Mouse (Mus musculus): ENCODE data around the gene Elmod3.

Gene Elmod3

GRCm38 (mm10) chr6:72610261-72610660 lies 12.0 kb upstream of the Elmod3 start:
- DNase-seq: no peak

DNA sequence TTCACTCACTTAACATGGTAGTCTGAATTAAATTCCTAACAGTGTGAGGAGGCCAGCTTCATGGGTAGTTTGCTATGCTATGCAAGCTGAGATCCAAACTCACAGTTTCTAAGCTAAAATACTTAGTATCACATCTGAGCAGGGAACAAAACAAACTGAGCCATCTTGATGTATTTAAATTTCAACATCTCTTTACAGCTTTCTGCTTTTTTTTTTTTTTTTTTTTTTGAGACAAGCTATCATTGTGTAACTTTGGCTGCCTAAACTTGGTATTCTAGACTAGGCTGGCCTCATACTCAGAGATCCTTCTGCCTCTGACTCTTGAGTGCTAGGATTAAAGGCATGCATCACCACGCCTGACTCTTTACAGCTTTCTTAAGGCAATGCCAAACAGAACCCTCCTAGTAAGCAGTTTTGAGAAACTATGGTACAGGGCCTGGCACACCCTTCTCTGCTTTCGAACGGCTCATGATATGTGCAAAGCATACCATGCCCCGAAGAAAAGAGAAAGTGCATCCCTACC lies 10.5 kb upstream of the Elmod3 start:
- DNase-seq: no peak

DNA sequence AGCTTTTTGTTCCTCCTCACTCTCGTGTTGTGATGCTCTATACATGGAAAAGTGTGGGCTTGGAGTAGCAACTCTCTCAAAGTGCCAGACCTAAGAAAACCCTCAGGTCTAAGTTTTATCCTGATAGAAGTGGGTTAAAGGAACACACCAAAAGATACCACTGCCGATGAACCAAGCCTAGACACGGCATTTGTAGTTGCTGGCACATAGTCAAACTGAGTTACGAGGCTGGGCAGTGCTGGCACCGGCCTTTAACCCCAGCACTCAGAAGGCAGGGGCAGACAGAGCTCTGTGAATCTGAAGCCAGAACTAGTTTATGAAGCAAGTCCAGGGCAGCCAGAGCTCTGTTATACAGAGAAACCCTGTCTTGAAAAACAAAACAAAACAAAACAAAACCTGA lies 9.5 kb upstream of the Elmod3 start:
- no peak for DNase-seq

- DNase-seq: no peak
Measured at GRCm38 (mm10) chr6:72607060-72607459, 8.8 kb upstream of the Elmod3 start.

GRCm38 (mm10) chr6:72604066-72604465 lies 5.9 kb upstream of the Elmod3 start:
- no peak for DNase-seq

DNA sequence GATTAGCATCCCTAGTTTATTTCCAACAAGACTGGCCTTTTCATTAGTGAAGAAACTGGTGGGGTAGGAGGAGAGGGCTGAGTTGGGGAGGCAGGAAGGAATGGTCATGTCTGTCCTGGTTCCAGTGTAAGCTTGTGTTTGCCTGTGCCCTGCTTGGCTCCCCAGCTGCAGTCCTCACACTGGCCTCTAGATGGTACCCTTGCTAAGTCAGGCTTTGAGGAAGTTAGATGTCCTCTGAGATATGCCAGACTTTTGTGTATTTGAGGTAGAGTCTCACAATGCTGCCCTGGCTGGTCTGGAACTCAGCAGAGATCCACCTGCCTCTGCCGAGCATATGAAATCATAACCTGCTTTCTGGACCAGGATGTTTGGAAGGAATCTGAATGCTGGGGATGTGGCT lies 3.5 kb upstream of the Elmod3 start:
- peak; percentile 76 to 82 for DNase-seq

- no peak for DNase-seq
Measured at GRCm38 (mm10) chr6:72600771-72601170, 2.6 kb upstream of the Elmod3 start.

- DNase-seq: no peak
Measured at GRCm38 (mm10) chr6:72600216-72600615, 2.0 kb upstream of the Elmod3 start.

DNA sequence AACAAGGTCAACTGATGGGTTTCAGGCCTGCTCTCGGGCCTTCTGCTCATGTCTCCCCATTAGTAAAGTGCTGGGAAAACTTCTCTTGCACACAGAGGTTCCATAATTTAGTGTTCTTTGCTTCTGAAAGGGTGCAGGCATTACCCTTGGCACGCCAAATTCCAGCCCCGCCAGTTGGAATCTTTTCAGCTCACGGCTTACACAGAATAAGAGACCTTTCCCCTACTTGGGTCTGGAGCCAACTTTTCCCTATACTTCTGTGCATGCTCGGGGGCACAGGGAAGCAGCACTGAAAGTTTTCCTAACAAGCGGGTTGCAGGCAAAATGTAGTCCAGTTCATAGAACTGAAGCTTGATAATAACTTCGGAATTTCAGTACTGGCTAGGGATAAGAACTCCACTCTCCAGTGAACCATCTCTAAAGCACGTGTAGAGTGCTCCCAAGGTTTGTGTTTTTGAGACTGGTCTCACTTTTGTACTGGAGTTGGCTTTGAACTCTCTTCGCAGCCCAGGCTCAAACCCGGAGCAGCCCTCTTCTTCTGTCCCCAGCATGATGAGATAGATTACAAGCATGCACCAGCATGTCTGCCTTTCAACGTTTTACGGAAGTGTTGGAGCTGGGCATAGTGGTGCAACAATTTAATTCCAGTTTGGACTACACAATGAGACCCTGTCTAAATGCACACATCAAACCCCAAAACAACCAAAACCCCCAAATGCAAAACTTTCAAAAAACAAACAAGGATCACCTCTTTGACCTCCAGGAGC lies 761 bp upstream of the Elmod3 start:
- peak in 1 of 2 experiments; percentile 28 for DNase-seq

DNA sequence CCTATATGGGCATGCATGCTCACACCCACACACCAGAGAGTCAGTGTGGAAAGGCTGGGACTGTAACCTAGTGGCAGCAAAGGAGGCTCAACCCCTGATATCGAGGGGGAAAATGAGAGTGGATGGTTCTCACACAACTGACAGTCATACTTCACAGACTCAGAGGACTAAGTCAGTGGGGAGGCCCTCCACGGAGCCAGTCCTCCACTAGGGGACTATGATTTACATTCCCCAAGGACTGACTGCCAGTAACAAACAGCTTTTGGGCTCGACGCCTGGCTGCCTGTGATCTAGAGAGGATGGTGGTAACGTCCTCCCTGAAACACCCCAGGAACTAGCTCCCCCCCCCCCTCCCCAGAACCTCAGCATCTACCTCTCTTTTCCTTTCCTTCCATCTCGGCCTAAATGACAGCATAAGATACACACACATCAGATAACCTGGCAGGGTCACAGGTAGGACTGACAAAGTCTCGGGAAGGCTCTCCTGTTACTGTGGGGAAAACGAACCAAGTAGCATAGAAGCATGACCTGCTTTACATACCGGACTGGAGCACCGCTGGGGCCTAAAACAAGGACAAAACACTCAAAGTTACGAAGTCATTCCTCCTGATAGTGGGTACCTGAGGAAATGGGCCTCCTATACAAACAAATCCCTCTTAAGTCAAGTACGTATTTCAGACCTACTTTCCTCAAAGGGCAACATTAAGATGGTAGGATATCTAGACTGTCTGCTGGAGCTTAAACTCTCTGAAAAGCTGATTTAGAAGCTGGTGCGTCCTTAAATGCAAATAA lies 934 bp downstream of the Elmod3 start:
- DNase-seq: no peak

- DNase-seq: no peak
Measured at GRCm38 (mm10) chr6:72593914-72594313, 4.3 kb downstream of the Elmod3 start.

DNA sequence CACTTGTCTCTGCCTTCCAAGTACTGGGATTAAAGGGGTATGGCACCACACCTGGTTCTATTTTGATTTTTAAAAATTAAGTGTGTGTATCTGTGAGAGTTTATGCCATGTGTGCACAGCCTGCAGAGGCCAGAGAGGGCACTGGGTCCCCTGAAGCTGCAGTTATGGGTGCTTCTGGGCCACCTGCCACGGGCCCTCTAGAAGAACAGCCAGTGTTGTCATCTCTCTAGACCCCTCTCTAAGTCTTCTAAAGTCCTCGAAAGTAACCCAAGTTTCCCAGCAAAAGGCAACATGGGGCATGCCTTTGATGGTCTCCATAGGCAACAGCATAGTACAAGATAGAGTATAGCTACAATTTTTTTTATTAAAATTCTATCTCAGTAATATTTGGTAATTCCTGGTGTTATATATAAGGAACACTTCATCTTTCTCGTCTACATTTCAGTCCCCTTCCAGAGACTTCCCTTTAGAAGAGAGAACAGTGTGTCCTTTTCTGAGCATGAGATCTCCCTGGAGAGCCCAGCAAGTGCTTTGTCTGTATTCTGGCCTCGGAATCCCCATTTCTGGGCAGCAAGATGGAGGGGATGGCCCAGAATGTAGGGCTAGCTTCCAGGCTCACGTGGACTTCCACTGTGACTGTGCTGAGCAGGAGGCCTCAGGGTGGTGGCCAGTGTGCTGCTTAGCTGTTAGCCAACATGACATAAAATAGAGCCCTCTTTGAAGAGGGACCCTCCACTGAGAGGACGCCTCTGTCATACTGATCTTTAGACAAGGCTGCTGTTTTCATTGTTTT lies 5.0 kb downstream of the Elmod3 start:
- DNase-seq: no peak

- no peak for DNase-seq
Measured at GRCm38 (mm10) chr6:72590111-72590510, 8.1 kb downstream of the Elmod3 start.

GRCm38 (mm10) chr6:72588307-72588706 lies 9.9 kb downstream of the Elmod3 start:
- DNase-seq: no peak

DNA sequence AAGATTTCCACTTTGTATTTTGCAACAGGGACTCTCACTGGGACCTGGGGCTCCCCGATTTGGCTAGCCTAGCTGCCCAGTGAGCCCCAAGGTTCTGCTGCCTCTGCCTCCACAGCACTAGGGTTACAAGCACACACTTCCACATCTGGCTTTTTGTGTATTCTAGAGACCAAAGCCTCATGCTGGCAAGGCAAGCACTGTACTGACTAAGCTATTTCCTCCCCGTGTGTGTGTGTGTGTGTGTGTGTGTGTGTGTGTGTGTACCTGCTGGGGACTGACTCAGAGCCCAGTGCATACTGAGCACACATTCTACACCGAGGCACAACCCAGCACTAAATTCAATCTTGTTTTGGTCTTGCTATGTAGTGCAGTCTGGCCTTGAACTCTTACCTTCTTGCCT lies 11.5 kb downstream of the Elmod3 start:
- no peak for DNase-seq

GRCm38 (mm10) chr6:72584154-72584553 lies 14.1 kb downstream of the Elmod3 start:
- no peak for DNase-seq

DNA sequence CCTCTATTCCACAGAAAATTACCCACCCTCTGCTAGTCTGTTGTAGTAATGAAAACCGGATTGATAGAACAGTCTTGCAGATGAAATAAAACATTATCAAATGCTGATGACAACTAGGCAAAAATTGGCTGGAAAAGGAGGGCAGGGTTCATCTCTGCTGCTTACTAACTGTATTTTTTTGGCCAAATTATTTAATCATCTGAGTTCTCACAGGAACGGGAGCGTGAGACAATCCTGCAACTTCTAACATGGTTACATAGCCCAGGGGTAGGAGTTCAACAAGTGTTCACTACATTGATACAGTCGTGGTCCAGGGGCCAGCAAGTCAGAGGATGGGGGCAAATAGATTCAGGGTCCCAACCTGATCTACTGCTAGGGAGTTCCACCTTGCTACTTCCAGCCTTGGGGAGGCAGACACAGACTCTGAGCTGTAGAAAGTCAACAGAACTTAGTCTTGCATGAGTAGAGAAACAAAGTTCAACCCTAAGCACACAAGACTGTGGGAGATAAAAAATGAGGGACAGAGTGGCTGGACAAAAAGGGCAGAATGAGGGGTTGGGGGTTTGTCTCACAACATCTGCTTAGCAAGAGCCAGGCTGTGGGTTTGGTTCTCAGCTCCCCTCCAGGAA lies 14.9 kb downstream of the Elmod3 start:
- no peak for DNase-seq

DNA sequence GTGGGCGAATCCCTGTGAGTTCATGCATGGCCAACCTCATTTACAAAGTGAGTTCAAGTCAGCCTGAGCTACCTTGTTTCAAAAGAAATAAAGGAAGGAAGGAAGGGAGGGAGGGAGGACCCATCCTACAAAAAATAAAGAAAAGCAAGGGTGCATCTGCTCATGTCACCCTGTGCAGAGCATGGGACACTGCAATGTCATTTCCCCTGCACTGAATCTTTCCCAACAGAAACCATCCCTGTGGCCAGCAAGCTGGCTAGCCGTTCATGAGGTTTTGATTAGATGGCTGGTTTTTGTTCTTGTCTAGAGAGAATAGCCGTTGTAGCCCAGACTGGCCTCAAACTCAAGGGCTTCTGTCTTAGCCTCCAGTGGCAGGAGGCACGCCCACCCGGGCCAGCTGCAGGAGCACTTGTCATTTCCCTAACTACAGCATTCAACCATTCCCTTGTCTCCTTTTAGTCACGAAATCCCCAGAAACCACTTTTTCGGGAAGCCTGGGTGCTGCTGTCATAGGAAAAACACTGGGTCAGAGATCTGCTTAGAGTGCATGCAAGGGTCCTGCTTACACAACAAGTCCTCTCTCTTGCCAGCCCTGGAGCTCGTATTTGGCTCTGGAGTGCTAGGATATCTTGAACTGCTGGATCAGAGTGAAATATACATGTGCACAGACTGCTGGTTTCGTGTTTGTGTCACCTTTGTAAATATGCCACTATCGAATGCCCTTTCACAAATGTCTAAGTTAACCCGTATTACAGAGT lies 16.4 kb downstream of the Elmod3 start:
- no peak for DNase-seq

DNA sequence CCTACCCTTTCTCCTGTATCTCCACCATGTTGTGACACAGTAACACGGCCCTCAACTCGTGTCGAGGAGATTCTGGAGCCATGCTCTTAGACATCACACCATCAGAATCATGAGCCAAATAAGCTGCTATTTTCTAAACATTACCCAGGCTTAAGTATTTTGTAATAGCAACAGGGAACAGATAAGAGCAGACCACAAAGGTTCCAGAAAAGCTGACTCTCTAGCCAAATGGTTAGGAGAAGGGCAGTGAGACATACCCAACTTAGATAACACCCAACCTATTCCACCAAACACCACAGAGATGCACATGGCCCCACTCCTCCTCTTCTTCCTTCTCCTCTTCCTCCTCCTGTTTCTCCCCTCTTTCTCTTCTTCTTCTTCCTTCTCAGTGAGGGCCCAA lies 22.2 kb downstream of the Elmod3 start:
- no peak for DNase-seq

- no peak for DNase-seq
Measured at GRCm38 (mm10) chr6:72571826-72572225, 26.4 kb downstream of the Elmod3 start.

DNA sequence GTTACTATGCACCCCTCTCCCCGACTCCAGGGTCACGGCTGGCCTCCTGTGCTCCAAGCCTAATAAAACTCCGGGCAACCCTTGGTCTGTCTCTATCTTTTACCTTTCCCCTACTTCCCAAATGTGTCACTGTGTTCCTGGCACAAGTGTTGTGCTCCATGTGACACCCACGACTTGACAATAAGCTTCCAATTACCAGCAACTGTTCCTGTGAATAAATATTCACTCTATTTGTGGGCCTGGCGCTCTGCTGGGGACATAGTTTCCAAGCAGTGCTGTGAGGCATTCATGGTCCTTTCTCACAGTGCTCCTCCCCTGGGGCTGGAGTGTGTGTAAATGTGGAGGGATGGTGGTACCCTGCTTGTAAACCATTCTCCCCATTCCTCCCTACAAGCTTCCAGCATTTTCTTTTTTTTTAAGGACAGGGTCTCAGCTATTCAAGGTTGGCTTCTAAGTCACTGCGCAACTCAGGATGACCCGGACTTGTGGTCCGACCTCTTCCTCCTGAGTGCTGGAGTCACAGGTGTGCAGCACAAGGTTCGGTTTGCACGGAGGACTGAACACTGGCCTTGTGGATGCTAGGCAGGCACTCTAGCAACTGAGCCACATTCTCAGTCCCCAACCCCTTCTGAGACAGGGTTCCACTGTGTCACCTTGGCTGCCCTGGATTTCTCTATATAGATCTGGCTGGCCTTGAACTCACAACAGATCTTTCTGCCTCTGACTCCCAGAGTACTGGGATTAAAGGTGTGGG lies 27.4 kb downstream of the Elmod3 start:
- no peak for DNase-seq

All from cerebellum, postnatal 36 days (tissue).